Mouse (Mus musculus) adrenal gland, adult 18-20 months (tissue): ENCODE data around the gene Ly6g6d. TPM values are rescaled to one million over a fixed set of nuclear protein-coding genes. Genes with fewer than 3 reads are reported as not detected.

Source experiments
- DNase-seq, 2 experiments: peaks; one replicate each; pipeline ENCODE4 v3.0.0; 2021 to 2022; ENCODE audit warnings: low spot score in 2 of 2
- total RNA-seq, 2 experiments: library from RNA; stranded (reverse); gene quantifications; 1 replicate in 1 of 2; 2 replicates in 1 of 2; pipeline ENCODE4 v1.2.3; 2021

Ly6g6d gene
- total RNA-seq, 2 experiments from 2014 or later = not detected

- DNase-seq = no peak
These were observed 7.2 kb downstream of the Ly6g6d start for GRCm38 (mm10) chr17:35070556-35071229.

GRCm38 (mm10) chr17:35068213-35068914, 9.5 kb downstream of the Ly6g6d start:
- no peak for DNase-seq

- DNase-seq = no peak
These were observed 11.8 kb downstream of the Ly6g6d start, which contains the start of gene Mpig6b for GRCm38 (mm10) chr17:35066084-35066483. Gene Mpig6b (minus strand): TSS chr17:35066184.

GRCm38 (mm10) chr17:35064951-35065947, 12.6 kb downstream of the Ly6g6d start, which contains the start of gene Ly6g6c:
Gene Ly6g6c (plus strand): TSS chr17:35065388.
- DNase-seq = no peak

- no peak for DNase-seq
These were observed 13.4 kb downstream of the Ly6g6d start for GRCm38 (mm10) chr17:35064378-35064877.

GRCm38 (mm10) chr17:35063466-35063865, 14.4 kb downstream of the Ly6g6d start:
- no peak for DNase-seq

- no peak for DNase-seq
These were observed 16.6 kb downstream of the Ly6g6d start for GRCm38 (mm10) chr17:35061299-35061698.

GRCm38 (mm10) chr17:35060737-35061297, 17.0 kb downstream of the Ly6g6d start:
- DNase-seq = no peak

GRCm38 (mm10) chr17:35060071-35060470, 17.8 kb downstream of the Ly6g6d start:
- no peak for DNase-seq

GRCm38 (mm10) chr17:35058911-35059892, 18.7 kb downstream of the Ly6g6d start, which contains the start of gene Ddah2:
Gene Ddah2 (plus strand): TSS chr17:35059035.
- peak; percentile 80 to 84 for DNase-seq

GRCm38 (mm10) chr17:35058316-35058715, 19.5 kb downstream of the Ly6g6d start:
- no peak for DNase-seq

GRCm38 (mm10) chr17:35057090-35057489, 20.8 kb downstream of the Ly6g6d start:
- no peak for DNase-seq

GRCm38 (mm10) chr17:35055691-35056495, 22.0 kb downstream of the Ly6g6d start:
- DNase-seq = no peak

- no peak for DNase-seq
These were observed 25.5 kb downstream of the Ly6g6d start for GRCm38 (mm10) chr17:35052271-35052798.

GRCm38 (mm10) chr17:35051156-35052086, 26.4 kb downstream of the Ly6g6d start:
- peak; percentile 50 to 63 for DNase-seq

- DNase-seq = peak; percentile 68 to 72
These were observed 27.6 kb downstream of the Ly6g6d start for GRCm38 (mm10) chr17:35050126-35050750.
